Mouse (Mus musculus) heart, embryonic 11.5 days (tissue): ENCODE data around the gene Rccd1. TPM values are rescaled to one million over a fixed set of nuclear protein-coding genes. Genes with fewer than 3 reads are reported as not detected.

Source experiments
- ATAC-seq: fragments of 200-750 bp; cut with Nextera tagmentation; replicated peaks from 2 replicates; pipeline ENCODE4 v1.8.0; 2017; ENCODE audit warnings: moderate library complexity; ENCODE audit not compliant: insufficient number of reproducible peaks, low FRiP score, low TSS enrichment
- H3K27ac ChIP-seq: fragments of 300-500 bp; sonication (generic); 2 replicates; pipeline ENCODE4 v1.5.1; 2014; ENCODE audit warnings: mild to moderate bottlenecking, low read depth, low read length
- H3K27me3 ChIP-seq: fragments of 300-500 bp; sonication (generic); 2 replicates; pipeline ENCODE4 v1.6.1; 2014; ENCODE audit warnings: mild to moderate bottlenecking, low read length, mixed read lengths; ENCODE audit not compliant: control insufficient read depth, insufficient read depth
- H3K36me3 ChIP-seq: fragments of 300-500 bp; sonication (generic); 2 replicates; pipeline ENCODE4 v1.6.1; 2014; ENCODE audit warnings: mild to moderate bottlenecking, low read length, moderate library complexity, mixed read lengths; ENCODE audit not compliant: control insufficient read depth, insufficient read depth
- H3K4me1 ChIP-seq: fragments of 300-500 bp; sonication (generic); 2 replicates; pipeline ENCODE4 v1.6.1; 2014; ENCODE audit warnings: low read length; ENCODE audit not compliant: control insufficient read depth, insufficient read depth
- H3K4me2 ChIP-seq: fragments of 300-500 bp; sonication (generic); 2 replicates; pipeline ENCODE4 v1.6.1; 2014; ENCODE audit warnings: mild to moderate bottlenecking, moderate library complexity
- H3K4me3 ChIP-seq: fragments of 300-500 bp; sonication (generic); 2 replicates; pipeline ENCODE4 v1.5.1; 2014; ENCODE audit warnings: low read depth, low read length
- H3K9ac ChIP-seq: fragments of 300-500 bp; sonication (generic); 2 replicates; pipeline ENCODE4 v1.6.1; 2014; ENCODE audit warnings: mild to moderate bottlenecking, low read depth, low read length, moderate library complexity
- H3K9me3 ChIP-seq: fragments of 300-500 bp; sonication (generic); replicated peaks from 2 replicates; pipeline ENCODE4 v1.6.1; 2016; ENCODE audit warnings: low read length; ENCODE audit not compliant: control insufficient read depth
- WGBS: fragments of 180-500 bp; shearing (Covaris S2); extraction: QIAGEN DNeasy Blood & Tissue Kit; methylation state at CpG from one replicate; pipeline ENCODE4 v1.1.7; 2014; ENCODE audit not compliant: insufficient replicate concordance; 5-methylcytosine and 5-hydroxymethylcytosine counted together
- polyA plus RNA-seq: library from polyadenylated mRNA; unstranded; fragments of >200 nt; fragmentation: Nextera tagmentation; extraction: Ambion mirVana; gene quantifications from 2 replicates; pipeline ENCODE4 v1.2.1, GENCODE M21; 2014

Gene Rccd1
- polyA plus RNA-seq, result 8.9 and 9.0 TPM in 2 replicates

DNA sequence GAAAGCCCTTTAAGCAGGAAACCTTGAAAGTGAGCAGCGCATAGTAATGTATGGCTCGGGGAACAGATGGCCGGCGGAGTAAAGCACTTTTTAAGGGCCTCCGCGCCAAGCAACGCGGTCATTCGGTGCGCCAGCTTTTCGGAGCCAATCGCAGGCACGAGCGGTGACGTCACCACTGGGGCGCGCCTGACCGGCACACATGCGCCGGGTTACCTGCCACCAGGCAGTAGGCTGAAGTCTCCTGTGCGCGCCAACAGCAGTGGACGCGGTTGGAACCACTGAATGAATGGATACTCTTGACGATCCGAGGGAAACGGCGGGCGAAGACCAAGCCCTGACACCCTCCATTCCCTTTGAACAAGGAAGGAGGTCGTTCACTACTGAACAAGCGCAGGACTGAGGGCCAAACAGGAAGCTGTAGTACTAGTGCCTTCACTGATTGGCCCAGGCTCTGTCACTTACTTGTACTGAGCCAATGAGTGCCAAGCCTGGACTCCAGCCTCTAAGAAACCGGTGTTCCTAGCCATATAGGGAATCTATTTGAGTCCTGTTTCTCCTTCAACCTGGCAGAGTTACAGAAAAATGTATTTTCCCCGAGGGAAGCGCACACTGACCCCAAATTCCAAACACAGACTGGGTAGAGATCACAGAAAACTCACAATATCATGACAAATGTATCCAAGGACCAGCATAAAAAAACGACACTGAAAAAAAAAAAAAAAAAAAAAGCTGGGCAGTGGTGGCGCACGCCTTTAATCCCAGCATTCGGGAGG lies at the start of gene Rccd1:
TSS of gene Rccd1 (minus strand) at position 412 of the 773 bp plus-strand sequence.
- peaks cover 33% of the 10 kb centered on the region for H3K36me3 ChIP-seq
- H3K4me3 ChIP-seq, result peak within 1 kb of the TSS; percentile 69
- H3K9me3 ChIP-seq, result no peaks in the 10 kb centered on the region
- peak; percentile 96 for ATAC-seq
- peak within 1 kb of the TSS; percentile 80 for H3K9ac ChIP-seq
- peaks cover 17% of the 10 kb centered on the region for H3K4me1 ChIP-seq
- no peaks in the 10 kb centered on the region for H3K27me3 ChIP-seq
- H3K4me2 ChIP-seq, result peak within 1 kb of the TSS; percentile 94
- WGBS, result 4% methylated on average over 38 of the region's 38 CpGs
- peak within 1 kb of the TSS; percentile 87 for H3K27ac ChIP-seq

DNA sequence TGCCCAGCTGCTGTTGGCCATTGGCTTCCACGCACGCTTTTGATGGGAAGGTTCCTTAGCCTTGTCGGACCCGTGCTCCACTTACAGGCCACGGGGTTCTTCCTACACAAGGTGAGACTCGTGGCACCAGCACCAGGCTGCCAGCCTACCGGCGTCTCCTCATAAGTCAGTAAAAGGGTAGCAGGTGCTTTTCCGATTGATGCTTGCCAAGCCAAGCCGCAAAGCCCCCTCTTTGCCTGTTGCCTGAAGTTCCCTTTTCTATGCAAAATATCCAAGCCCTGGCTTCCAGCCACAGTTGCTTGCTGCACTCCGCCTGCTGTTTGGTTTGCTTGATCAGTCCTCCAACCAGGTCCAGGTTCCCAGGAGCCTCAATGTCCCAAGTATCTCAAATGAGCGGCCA lies 49.6 kb upstream of the Rccd1 start:
- no peak overlapping the region for H3K4me2 ChIP-seq
- H3K4me3 ChIP-seq, result no peak overlapping the region
- H3K27ac ChIP-seq, result no peak overlapping the region
- H3K36me3 ChIP-seq, result no peaks in the 10 kb centered on the region
- H3K9me3 ChIP-seq, result no peaks in the 10 kb centered on the region
- peaks cover 2% of the 10 kb centered on the region; the same call in 1 of the 2 replicates for H3K27me3 ChIP-seq
- peaks cover 18% of the 10 kb centered on the region for H3K4me1 ChIP-seq
- no peak for ATAC-seq
- no peak overlapping the region for H3K9ac ChIP-seq
- 83% methylated on average over 12 of the region's 12 CpGs for WGBS

DNA sequence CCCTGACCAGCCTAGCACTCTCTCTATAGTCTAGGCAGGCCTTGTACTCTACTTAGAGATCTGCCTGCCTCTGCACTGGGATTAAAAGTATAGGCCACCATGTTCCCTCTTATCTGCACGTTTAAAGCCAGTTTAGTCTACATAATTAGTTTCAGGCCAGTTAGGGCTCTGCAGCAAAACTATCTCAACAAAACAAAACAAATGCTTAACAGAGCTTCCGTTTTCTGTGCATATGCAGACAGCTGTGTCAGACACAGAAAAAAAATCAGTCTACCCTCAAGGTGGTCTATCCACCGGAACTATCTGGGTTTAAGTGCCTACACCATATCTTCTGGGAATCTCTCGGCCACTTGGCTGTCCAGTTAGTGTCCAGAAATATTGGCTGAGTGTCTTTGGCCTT lies 49.1 kb upstream of the Rccd1 start:
- H3K27me3 ChIP-seq, result peaks cover 2% of the 10 kb centered on the region; the same call in 1 of the 2 replicates
- peaks cover under 1% of the 10 kb centered on the region; the same call in 1 of the 2 replicates for H3K36me3 ChIP-seq
- ATAC-seq, result no peak
- WGBS, result 75% methylated on average over 4 of the region's 4 CpGs
- H3K9me3 ChIP-seq, result no peaks in the 10 kb centered on the region
- no peak overlapping the region for H3K9ac ChIP-seq
- H3K4me2 ChIP-seq, result no peak overlapping the region
- no peak overlapping the region for H3K4me3 ChIP-seq
- peaks cover 19% of the 10 kb centered on the region for H3K4me1 ChIP-seq
- H3K27ac ChIP-seq, result no peak overlapping the region

DNA sequence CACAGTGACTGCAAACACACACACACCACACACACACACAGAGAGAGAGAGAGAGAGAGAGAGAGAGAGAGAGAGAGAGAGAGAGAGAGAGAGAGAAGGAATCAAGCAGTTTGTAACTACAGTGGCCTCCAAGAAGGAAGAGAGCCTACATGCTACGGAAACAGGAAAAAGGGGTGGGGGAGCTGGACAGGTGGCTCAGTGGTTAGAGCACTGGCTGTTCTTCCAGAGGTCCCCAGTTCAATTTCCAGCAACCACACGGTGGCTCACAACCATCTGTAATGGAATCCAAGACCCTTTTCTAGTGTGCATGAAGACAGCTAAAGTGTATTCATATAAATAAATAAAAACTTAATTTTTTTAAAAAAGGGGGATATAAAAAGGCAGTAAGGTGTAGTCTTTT lies 48.4 kb upstream of the Rccd1 start:
- Histone ChIP-seq H3K27ac (no peak overlapping the region), H3K4me1 (peaks cover 20% of the 10 kb centered on the region), H3K36me3 (peaks cover 7% of the 10 kb centered on the region; the same call in 1 of the 2 replicates), H3K9me3 (no peaks in the 10 kb centered on the region), H3K9ac (no peak overlapping the region), H3K4me3 (no peak overlapping the region), H3K27me3 (peaks cover 2% of the 10 kb centered on the region; the same call in 1 of the 2 replicates), H3K4me2 (no peak overlapping the region)
- WGBS, result 42% methylated on average over 2 of the region's 2 CpGs
- ATAC-seq, result no peak

- no peaks in the 10 kb centered on the region for H3K9me3 ChIP-seq
- H3K4me2 ChIP-seq, result no peak overlapping the region
- H3K4me1 ChIP-seq, result peaks cover 20% of the 10 kb centered on the region
- no peak overlapping the region for H3K9ac ChIP-seq
- no peak for ATAC-seq
- peaks cover 2% of the 10 kb centered on the region; the same call in 1 of the 2 replicates for H3K27me3 ChIP-seq
- peaks cover 8% of the 10 kb centered on the region; the same call in 1 of the 2 replicates for H3K36me3 ChIP-seq
- 43% methylated on average over 3 of the region's 3 CpGs for WGBS
- H3K4me3 ChIP-seq, result no peak overlapping the region
- no peak overlapping the region for H3K27ac ChIP-seq
Measured at GRCm38 (mm10) chr7:80372166-80372565, 47.9 kb upstream of the Rccd1 start.

GRCm38 (mm10) chr7:80371041-80371751 lies 46.9 kb upstream of the Rccd1 start, which contains the start of gene Man2a2:
Gene Man2a2, minus strand, starts transcription at chr7:80371375.
- Histone ChIP-seq H3K9ac (peak within 1 kb of the TSS; percentile 85), H3K9me3 (no peaks in the 10 kb centered on the region), H3K36me3 (peaks cover 15% of the 10 kb centered on the region; the same call in 1 of the 2 replicates), H3K27me3 (peaks cover 2% of the 10 kb centered on the region; the same call in 1 of the 2 replicates), H3K27ac (peak within 1 kb of the TSS; percentile 65), H3K4me2 (peak within 1 kb of the TSS; percentile 82), H3K4me1 (peaks cover 20% of the 10 kb centered on the region), H3K4me3 (peak within 1 kb of the TSS; percentile 87)
- WGBS, result under 1% methylated on average over 75 of the region's 86 CpGs
- peak; percentile 36; the same call in 1 of the 2 replicates for ATAC-seq

- peaks cover 20% of the 10 kb centered on the region for H3K4me1 ChIP-seq
- under 1% methylated on average over 29 of the region's 31 CpGs for WGBS
- H3K27ac ChIP-seq, result peak overlapping the region; percentile 65
- H3K4me2 ChIP-seq, result peak overlapping the region; percentile 82
- H3K4me3 ChIP-seq, result peak overlapping the region; percentile 87
- ATAC-seq, result peak; percentile 41
- 0 out of 2 replicates have a peak, but pooled peaks cover 2% of the 10 kb centered on the region for H3K27me3 ChIP-seq
- H3K9ac ChIP-seq, result peak overlapping the region; percentile 85
- peaks cover 16% of the 10 kb centered on the region; the same call in 1 of the 2 replicates for H3K36me3 ChIP-seq
- no peaks in the 10 kb centered on the region for H3K9me3 ChIP-seq
Measured at GRCm38 (mm10) chr7:80370649-80371040, 46.4 kb upstream of the Rccd1 start.

GRCm38 (mm10) chr7:80369967-80370431 lies 45.7 kb upstream of the Rccd1 start:
- no peak for ATAC-seq
- H3K36me3 ChIP-seq, result peaks cover 16% of the 10 kb centered on the region; the same call in 1 of the 2 replicates
- peak overlapping the region; percentile 65 for H3K27ac ChIP-seq
- H3K4me2 ChIP-seq, result peak overlapping the region; percentile 82
- H3K4me1 ChIP-seq, result peaks cover 15% of the 10 kb centered on the region
- H3K27me3 ChIP-seq, result 0 out of 2 replicates have a peak, but pooled peaks cover 2% of the 10 kb centered on the region
- H3K9me3 ChIP-seq, result no peaks in the 10 kb centered on the region
- 53% methylated on average over 4 of the region's 4 CpGs for WGBS
- H3K4me3 ChIP-seq, result peak overlapping the region; percentile 87
- H3K9ac ChIP-seq, result peak overlapping the region; percentile 85
